Mouse (Mus musculus): ENCODE data around the gene Dnase1l1. TPM values are rescaled to one million over a fixed set of nuclear protein-coding genes. Genes with fewer than 3 reads are reported as not detected.

The Dnase1l1 gene
- total RNA-seq, 2 experiments from 2014 or later, result 2.1 to 2.7 TPM

DNA sequence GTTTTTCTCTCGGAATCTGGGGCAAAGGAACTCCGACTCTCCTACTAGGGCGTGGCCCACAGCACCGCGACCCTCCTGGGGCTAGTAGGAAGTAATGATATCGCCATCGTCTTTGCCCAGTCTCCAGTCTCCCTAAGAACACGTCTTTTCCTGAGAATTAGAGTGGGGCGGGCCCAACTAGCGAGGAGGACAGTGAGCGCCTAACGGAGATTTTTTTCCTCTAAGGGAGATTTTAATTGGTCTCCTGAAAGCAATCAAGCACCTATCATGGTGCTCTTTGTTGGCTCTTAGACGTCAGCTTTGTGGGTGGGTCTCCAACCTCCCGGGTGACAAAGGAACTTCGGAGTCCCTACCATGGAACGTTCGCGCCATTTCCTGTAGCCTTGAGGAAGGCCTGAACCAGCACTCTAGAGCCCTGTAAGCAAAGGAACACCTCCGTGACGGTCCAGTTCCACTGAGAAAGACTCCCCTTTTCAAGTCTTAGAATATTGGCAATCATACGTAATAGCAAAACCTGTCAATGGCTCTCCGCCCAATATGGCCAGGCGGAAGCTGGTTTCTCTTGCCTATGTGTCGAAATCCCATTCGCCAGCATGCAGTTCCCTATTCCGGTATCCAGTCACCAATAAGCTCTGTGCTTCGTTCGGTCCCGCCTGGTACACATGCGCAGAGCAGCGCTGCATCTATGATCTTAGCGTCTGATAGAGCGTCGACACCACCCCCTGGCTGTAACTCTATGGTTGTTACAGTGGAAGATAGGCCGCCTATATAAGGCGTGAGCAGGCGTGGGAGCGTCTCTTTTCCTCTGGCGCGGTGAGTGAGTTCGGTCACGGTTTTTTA is 11.9 kb downstream of the Dnase1l1 start, which contains the start of gene Rpl10:
Gene Rpl10, plus strand, starts transcription at position 751 of the 840 bp plus-strand sequence.
- DNase-seq, result peak; percentile 87 to 89

DNA sequence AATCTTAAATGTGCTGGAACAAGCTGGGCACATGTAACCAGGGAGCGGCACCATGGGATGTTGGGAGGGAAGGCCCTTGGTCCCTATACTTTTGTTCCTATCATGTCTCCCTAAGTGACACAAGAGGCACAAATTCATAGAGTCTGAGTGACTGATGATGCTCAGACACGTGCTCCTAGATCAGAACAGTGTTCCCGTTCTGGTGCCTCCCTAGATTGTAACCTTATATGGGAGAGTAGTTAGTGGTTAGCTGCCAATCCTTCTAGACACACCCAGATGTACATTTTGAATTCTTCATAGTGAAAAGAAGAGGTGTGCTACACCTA is 12.4 kb downstream of the Dnase1l1 start:
- no peak for DNase-seq

DNA sequence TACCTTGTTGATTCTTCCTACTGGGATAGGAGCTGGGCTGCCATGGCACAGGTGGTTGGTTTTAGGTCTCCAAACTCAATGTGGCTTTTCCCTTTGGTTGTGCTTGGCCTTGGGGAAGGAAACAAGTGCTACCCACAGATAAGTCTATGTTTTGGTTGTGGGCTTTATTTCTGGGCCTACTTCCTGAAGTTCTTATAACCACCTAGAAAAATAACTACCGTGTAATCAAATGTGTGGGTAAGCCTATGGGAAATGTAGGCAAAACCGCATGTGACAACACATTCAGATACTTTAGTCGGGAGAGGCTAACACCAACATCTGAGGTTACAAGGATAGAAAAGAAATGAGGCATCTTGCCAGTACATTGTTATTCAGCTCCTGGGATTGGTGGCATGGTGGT is 24.4 kb downstream of the Dnase1l1 start:
- DNase-seq, result no peak

DNA sequence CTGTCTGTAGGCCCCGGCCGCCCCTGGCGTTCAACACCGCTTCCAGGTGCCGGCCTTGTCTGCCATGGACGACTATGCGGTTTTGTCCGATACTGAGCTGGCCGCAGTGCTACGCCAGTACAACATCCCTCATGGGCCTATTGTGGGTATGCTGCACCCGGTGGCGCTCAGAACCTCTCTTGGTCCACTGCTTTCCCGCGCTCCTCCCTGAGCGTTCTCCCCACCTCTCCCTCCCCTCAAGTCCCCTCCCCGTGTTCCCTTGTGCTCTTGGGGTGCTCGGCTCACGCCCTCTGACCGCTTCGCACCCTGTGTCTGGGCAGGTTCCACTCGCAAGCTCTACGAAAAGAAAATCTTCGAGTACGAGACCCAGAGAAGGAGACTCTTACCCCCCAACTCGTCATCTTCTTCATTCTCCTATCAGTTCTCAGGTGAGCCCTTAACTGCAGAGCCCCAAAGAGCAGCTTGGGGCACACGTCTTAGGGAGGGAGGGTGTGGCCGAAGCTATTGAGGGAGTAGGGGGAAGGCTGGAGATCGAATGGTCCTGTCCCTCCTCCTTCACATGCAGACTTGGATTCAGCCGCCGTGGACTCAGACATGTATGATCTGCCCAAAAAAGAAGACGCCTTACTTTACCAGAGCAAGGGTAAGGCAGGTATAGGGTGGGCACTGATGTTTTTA is 27.1 kb downstream of the Dnase1l1 start:
- no peak for DNase-seq

DNA sequence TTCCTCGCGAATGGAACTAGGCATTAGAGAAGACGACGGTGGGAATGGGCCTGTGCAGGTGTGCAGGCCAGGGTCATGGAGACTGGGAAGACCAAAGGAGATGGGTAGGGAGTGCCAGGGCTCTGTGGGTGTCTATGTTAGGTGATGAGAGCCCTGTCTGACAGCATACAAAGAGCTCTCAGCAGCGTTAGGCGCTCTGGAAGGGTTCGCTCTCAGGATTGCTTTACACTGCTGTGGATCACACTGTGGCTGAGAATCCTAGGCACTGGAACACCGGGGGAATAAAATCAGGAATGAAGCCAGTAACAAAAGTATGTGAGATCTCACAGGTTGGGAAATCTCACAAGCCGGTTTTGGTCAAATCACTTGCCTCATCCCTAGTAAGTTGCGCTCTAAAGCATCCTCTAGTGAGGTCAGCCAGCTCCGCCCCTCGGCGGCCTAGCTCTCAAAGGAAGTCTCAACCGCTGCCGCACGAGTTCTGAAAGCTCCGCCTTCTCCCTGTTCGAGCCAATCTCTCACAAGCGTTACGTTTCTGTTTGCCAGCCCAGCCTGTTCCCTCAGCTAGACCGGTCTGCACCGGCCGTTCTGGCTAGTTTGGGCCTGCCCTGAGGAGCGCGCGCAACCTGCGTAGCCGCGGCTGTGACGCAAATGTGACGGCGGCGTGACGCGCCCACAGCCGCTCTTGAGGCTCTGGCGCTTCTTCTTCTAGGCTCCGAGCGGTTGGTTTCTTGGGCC is 27.8 kb downstream of the Dnase1l1 start, which contains the start of gene Emd:
Gene Emd, plus strand, starts transcription at position 535 of the 735 bp plus-strand sequence.
- peak; percentile 81 to 85 for DNase-seq

DNA sequence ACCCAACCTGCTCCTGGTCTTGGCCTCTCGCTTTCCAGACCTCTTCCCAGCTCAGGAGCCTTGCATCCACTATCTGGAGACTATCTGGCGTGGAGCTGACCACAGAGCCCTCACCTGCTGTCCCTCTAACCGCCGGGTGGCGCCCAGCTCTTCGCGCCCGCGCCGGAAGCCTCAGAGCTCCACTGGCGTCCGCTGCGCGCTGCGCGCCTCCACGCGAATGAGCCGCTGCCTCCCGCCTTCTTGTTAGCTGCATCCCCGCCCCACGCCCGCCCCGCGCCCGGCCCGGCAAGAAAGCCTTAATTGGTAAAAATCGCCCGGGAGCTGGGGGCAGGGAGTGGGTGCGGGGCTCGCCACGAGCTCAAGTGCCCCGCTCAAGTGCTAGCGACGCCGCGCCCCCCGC is 32.5 kb downstream of the Dnase1l1 start, which contains the start of gene Flna:
Gene Flna, minus strand, starts transcription at position 206 of the 400 bp plus-strand sequence.
- peak; percentile 41 to 52 for DNase-seq

DNA sequence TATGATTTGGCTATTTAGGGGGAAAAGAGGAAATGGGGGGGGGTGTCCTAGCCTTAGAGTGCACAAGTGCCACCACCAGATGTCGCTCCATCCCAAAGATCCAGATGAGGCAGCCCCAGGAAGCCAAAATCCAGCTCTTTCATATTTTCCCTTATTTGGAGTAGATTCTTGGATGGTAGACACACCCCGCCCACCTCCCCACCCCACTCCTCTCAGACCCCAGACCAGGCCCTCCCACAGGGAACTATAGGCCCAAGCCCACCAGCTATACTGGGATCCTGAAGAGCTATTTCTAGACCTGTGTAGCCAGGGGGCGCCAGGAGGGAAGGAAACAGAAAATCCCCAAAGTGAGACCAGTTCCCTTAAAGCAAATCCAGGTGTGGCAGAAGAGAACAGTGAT is 33.5 kb downstream of the Dnase1l1 start:
- DNase-seq, result peak in 1 of 2 experiments; percentile 26

DNA sequence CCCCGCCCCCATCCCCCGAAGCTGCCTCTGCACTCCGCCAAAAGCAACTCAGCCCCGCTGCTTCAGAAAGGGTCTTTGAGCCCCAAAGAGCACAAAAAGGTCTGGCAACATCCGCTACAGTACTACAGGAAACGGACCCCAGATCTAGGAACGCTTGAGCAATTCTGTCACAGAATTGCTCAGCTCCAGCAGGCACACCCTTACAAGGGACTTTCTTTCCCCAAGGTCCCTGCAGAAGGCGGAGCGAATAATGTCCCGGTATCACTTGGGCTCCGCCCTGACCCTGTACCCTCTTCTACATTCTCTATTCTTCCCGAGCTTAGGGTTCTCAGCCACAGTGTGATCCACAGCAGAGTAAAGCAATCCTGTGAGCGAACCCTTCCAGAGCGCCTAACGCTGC is 35.4 kb downstream of the Dnase1l1 start:
- peak in 1 of 2 experiments; percentile 20 for DNase-seq

DNA sequence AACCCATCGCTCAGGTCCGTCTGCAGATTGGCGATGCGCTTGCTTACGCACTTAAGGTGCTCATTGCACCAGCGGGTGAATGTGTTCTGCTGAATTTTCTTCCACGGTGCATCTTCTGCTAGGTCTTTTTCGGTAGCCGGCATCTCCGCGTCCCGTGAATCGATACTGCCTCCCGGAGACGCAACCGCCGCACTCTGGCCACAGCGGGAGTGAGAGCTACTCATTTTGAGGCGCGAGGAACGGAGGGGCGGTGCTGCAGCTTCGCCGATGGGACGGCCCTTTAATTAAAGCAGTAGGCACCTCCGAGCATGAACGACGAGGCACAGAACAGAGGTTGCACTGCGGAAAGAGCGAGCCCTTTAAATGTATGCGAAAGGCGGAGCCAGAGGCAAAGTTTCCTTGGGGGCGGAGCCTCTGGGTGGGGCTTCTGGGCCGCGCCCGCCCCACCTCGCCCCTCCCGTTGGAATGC is 35.9 kb downstream of the Dnase1l1 start:
- DNase-seq, result peak; percentile 81 to 84

DNA sequence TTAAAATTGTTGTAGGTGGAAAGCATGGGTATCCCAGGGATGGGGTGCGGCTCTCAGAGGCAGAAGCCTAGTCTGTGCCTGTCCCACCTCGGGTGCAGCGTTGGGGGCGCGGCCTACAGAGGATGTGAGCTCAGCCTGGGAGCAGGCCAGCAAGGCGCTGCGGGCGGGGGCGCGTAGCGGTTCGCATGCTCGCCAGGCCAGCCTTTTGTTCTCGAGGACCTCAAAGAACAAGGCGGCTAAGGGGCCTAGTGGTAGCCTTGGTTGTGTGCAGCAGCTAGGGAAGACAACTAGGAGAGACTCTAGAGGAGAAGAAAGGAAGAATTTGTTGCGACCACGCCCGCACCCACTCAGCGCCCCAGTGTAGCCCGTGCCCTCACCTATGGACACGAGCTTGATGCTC is 36.5 kb downstream of the Dnase1l1 start:
- DNase-seq, result peak; percentile 57 to 61

DNA sequence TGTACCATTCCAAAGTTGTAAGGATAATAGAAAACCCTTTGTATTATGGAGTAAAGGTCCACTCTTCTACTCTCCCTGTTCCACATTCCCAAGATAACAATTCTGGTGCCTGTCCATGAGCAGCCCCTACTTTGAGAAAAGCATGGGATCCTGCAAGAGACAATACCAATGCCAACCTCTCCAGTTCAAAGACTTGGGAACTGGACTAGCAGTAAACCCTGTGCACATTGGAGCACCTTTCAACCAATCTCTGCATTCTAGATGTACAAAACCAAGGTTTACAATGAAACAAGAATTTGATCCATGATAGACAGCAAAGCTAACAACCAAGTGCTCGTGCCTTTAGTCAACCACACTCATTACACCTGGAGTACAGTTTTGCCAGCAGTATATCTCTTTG is 37.0 kb downstream of the Dnase1l1 start:
- DNase-seq, result no peak

DNA sequence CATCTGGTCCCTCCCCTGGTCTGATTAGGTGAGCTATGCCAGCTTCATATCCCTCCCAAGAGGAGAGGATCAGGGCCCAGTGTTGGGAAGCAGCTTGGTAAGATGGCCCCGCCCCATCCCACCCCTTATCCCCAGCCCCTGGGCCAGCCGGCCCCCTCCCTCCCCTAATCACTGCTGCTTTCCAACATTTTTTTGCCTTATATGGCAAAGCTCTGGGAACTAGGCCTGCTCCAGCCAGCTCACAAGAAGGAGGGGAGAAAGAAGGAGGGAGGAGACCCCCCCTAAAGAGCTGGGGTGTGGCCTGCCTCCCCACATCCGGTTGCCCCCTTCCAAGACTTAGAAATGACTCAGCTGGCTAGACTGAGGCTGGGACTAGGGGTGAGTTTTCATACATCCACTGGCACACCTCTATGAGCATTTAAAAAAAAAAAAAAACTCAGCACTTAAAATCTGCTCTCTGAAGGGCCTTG is 37.5 kb downstream of the Dnase1l1 start:
- peak in 1 of 2 experiments; percentile 20 for DNase-seq

DNA sequence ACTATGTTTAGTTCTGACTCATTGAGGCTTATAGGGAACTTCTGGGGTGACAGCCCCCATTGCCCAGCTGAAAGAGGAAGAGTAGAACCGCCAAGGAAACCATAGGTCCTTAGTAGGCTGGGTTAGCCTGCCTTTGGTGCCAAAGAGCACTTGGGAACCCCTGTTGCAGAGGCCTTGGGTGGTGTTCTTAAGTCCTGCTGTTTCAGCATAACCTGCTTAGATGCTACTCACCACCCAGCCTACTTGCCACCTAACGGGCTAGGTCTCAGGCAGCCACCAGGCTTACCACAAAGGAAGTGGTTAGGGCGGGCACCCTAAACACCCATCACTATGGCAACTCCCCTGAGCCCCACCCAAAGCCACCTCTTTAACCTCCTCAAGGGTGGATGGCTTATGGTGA is 38.3 kb downstream of the Dnase1l1 start:
- no peak for DNase-seq

DNA sequence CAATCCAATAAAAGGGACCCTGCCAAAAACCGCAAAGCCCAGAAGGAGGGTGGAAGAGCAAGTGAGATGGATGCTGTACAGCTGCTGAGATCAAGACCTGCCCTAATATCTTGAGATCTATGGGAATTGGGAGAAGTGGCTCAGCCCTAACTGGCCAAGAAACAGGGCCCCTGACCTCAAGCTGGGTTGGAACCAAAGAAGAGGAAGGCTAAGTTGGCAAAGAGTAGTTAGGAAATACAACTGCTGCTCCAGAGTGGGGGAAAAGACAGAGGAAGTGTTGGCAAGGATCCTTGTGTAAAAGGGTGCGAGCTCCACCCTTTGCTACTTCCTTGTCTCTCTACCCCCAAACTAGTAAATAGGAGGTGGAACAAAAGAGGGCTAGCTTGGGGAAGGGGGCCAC is 38.7 kb downstream of the Dnase1l1 start:
- DNase-seq, result no peak

DNA sequence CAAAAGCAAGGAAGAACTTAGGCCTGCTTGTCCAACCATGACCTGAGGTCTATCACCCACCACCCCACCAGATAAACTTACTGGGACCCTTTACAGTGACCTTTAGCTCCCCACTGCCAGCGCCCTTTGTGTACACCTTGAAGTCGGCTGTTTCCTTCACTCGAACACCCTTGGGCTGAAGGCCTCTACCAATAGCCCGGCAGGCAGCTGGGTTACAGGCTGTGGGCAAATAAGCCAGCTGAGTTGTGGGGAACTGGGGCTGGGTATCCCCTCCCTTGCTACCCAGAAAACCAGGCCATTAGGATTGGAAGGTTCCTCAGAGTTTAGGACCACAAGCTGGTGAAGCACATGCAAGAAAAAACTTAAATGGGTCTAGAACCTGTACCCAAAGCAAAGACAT is 41.8 kb downstream of the Dnase1l1 start:
- no peak for DNase-seq

DNA sequence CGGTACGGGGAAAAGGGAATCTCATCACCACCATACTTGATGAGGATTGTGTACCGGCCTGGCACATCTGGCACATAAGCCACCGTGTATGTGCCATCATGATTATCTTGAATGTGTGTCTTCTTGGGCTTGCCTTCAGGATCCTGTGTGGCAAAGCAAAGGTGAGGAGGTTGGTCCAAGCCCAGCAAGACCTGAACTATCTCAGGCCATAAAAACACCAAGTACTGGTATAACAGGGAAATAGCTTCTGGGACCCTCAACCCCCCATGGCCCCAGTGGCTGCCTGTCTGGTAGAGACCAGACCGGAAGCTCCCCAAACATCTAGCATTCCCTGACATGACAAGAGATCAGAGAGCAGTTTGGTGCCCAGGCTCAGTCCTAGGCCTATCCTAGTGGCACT is 48.9 kb downstream of the Dnase1l1 start:
- DNase-seq, result no peak

DNA sequence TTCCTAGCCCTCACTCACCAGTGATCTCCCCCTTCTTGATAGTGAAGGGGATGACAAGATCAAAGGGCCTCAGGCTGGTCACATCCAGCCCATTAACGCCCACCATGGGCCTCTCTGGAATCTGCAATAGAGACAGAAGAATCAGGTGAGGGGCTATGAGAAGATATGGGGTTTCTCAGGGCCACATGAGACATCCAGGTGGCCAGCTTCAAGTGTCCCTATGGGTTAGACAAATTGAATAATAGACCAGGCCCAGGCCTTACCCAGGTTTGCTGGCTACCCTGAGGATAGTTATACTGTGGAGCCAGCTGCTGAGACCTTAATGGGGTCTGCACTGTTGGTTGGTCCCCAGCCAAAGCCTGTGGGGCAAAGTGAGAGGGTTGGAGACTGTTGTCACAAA is 52.1 kb downstream of the Dnase1l1 start:
- DNase-seq, result no peak

Small RNAs within 50 kb of the gene (microRNA-seq; reads per million reads assigned to microRNA genes)
- gene Mir7091 (0 reads per million in 2 experiments), gene Mir7092 (0 reads per million in 2 experiments)

Other genes starting within 250 kb of the Dnase1l1 start
- gene Opn1mw, start 154.9 kb downstream of the Dnase1l1 start, total RNA-seq (2021), result 1 to 10 TPM; 1.1 TPM
- 10 to 100 TPM; 88.1 to 92.4 TPM for gene Mecp2, start 147.0 kb downstream of the Dnase1l1 start, total RNA-seq (2021)
- not detected for gene Tex28, start 114.5 kb downstream of the Dnase1l1 start, total RNA-seq (2021)
- not detected for gene Tktl1, start 105.1 kb downstream of the Dnase1l1 start, total RNA-seq (2021)
- gene Flna, start 32.5 kb downstream of the Dnase1l1 start, total RNA-seq (2021), result 10 to 100 TPM; 75.2 to 93.2 TPM
- gene Emd, start 27.6 kb downstream of the Dnase1l1 start, total RNA-seq (2021), result 10 to 100 TPM; 33.0 to 35.6 TPM
- 100 to 1,000 TPM; 191 to 202 TPM for gene Rpl10, start 11.5 kb downstream of the Dnase1l1 start, total RNA-seq (2021)
- 10 to 100 TPM; 64.5 to 65.9 TPM for gene Taz, start 425 bp downstream of the Dnase1l1 start, total RNA-seq (2021)
- gene Atp6ap1, start 14.8 kb upstream of the Dnase1l1 start, total RNA-seq (2021), result 100 to 1,000 TPM; 320 to 335 TPM
- gene Gdi1, start 22.7 kb upstream of the Dnase1l1 start, total RNA-seq (2021), result 100 to 1,000 TPM; 582 to 603 TPM
- 10 to 100 TPM; 28.9 to 33.8 TPM for gene Fam50a, start 30.7 kb upstream of the Dnase1l1 start, total RNA-seq (2021)
- 10 to 100 TPM; 32.4 to 33.6 TPM for gene Plxna3, start 46.7 kb upstream of the Dnase1l1 start, total RNA-seq (2021)
- gene Lage3, start 71.3 kb upstream of the Dnase1l1 start, total RNA-seq (2021), result 10 to 100 TPM; 25.1 to 26.4 TPM
- gene Ubl4a, start 90.9 kb upstream of the Dnase1l1 start, total RNA-seq (2021), result 10 to 100 TPM; 67.7 to 68.7 TPM
- 1 to 10 TPM; 2.1 to 3.3 TPM for gene Slc10a3, start 91.0 kb upstream of the Dnase1l1 start, total RNA-seq (2021)
- gene Fam3a, start 110.9 kb upstream of the Dnase1l1 start, total RNA-seq (2021), result 10 to 100 TPM; 18.8 to 24.2 TPM
- 10 to 100 TPM; 47.1 to 50.4 TPM for gene Ikbkg, start 111.0 kb upstream of the Dnase1l1 start, total RNA-seq (2021)
- gene G6pdx, start 146.9 kb upstream of the Dnase1l1 start, total RNA-seq (2021), result 10 to 100 TPM; 24.9 to 29.5 TPM
- not detected for gene Gm6880, start 199.1 kb upstream of the Dnase1l1 start, total RNA-seq (2021)